Comparison of ENCODE assay signal across 20 mouse cellular contexts in the genomic region with DNA sequence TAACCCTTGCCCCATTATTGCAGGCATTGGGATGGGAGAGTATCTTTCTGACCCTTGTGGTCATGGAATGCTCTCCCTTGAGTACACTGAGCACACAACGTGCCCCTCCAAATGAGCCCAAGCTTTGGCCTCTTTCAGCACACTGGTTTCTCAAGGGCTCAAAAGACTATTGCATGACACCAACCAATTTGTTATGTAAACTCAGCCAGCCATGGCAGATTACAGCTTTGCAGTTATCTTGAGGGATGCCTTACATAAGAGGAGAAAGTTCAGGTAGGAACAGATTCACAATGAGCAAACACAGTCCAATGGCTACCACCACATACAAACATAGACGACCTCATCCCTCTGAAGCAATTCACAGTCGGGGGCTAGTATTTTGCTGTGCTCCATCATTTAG.
"Had no signal": no experiment of that assay in that cellular context is flagged by ENCODE, and none has a peak within 500 bp of the region (broad histone marks: within the 10 kb centered on the region; RNA-seq: fewer than 3 reads in every experiment).

No protein-coding gene starts in this region.

- H3K27me3 ChIP-seq: stomach, embryonic 15.5 days had no signal

- DNase-seq: layer of hippocampus, adult 9-11 months; liver, embryonic 13.5 days; lung, adult 18-20 months; lung, postnatal 10 days; lung, postnatal 36 days; retina, postnatal 1 day; right cerebral cortex, postnatal 25 days; spleen, adult 18-20 months; thymus, postnatal 25 days had no signal

- H3K4me3 ChIP-seq: layer of hippocampus, adult 2 months; limb, embryonic 10.5 days; limb, embryonic 13.5 days; liver, embryonic 13.5 days; lung, embryonic 15.5 days; megakaryocyte, embryonic 14.5 days; midbrain, embryonic 10.5 days; midbrain, embryonic 13.5 days; myocyte; neural tube, embryonic 13.5 days; stomach, embryonic 15.5 days had no signal

- H3K36me3 ChIP-seq: limb, embryonic 10.5 days; limb, embryonic 13.5 days; liver, embryonic 13.5 days; lung, embryonic 15.5 days; midbrain, embryonic 10.5 days; midbrain, embryonic 13.5 days; neural tube, embryonic 13.5 days; stomach, embryonic 15.5 days had no signal

- H3K9ac ChIP-seq: limb, embryonic 13.5 days; liver, embryonic 13.5 days; lung, embryonic 15.5 days; midbrain, embryonic 13.5 days; neural tube, embryonic 13.5 days; stomach, embryonic 15.5 days had no signal

- H3K27ac ChIP-seq: hindbrain, postnatal 0 days; layer of hippocampus, adult 2 months; limb, embryonic 10.5 days; limb, embryonic 13.5 days; liver, embryonic 13.5 days; lung, embryonic 15.5 days; midbrain, embryonic 10.5 days; midbrain, embryonic 13.5 days; neural tube, embryonic 13.5 days; stomach, embryonic 15.5 days had no signal

- H3K4me1 ChIP-seq: limb, embryonic 10.5 days; limb, embryonic 13.5 days; liver, embryonic 13.5 days; lung, embryonic 15.5 days; midbrain, embryonic 10.5 days; midbrain, embryonic 13.5 days; neural tube, embryonic 13.5 days; stomach, embryonic 15.5 days had no signal
